17 mouse cellular contexts compared by ENCODE assay signal in genomic region chr5:73311458-73311857, GRCm38 (mm10). TPM values are rescaled to one million over a fixed set of nuclear protein-coding genes. Genes with fewer than 3 reads are reported as not detected.
DNase-seq lines count a peak whose midpoint lies in the region; ATAC-seq lines count a peak whose summit lies in the region.
"Had no signal": no experiment of that assay in that cellular context is flagged by ENCODE, and none has a peak within 500 bp of the region (broad histone marks: within the 10 kb centered on the region; RNA-seq: fewer than 3 reads in every experiment).

No protein-coding gene starts in this region.

- WGBS in heart, embryonic 16.5 days, result 33% methylated on average over 5 of the region's 5 CpGs
- WGBS in liver, embryonic 12.5 days (ENCODE audit: insufficient replicate concordance), result 28% methylated on average over 5 of the region's 5 CpGs

- H3K4me3 ChIP-seq in heart, embryonic 16.5 days (ENCODE audit: low read length), result no peak overlapping the region
- no peak overlapping the region for H3K4me3 ChIP-seq in liver, embryonic 12.5 days
- H3K4me3 ChIP-seq: hindbrain, embryonic 15.5 days; midbrain, embryonic 10.5 days had no signal

- intact Hi-C loops in heart, postnatal 14 days (cut with DNase I), result no loop called here

- H3K4me2 ChIP-seq in heart, embryonic 16.5 days (ENCODE audit: low read depth, low read length), result no peak overlapping the region
- peak overlapping the region; percentile 39 for H3K4me2 ChIP-seq in liver, embryonic 12.5 days
- H3K4me2 ChIP-seq: hindbrain, embryonic 15.5 days; lung, embryonic 14.5 days had no signal

- no peak overlapping the region for H3K9ac ChIP-seq in heart, embryonic 16.5 days (ENCODE audit: low read length)
- H3K9ac ChIP-seq in liver, embryonic 12.5 days, result no peak overlapping the region
- H3K9ac ChIP-seq: hindbrain, embryonic 15.5 days; lung, embryonic 14.5 days had no signal

- no peak for DNase-seq in heart, postnatal 14 days
- peak; percentile 85 for DNase-seq in c-Kit-positive CD71-positive TER-119-positive erythroid progenitor cells, embryonic 14.5 days (ENCODE audit: low spot score)
- DNase-seq in spleen, postnatal 4 days (ENCODE audit: low spot score in 2 of 2), result peak; percentile 70 to 73
- DNase-seq in frontal cortex, postnatal 10 days (ENCODE audit: low spot score in 2 of 2), result no peak
- DNase-seq in ovary, postnatal 10 days (ENCODE audit: low spot score), result no peak
- no peak for DNase-seq in adrenal gland, adult 8-10 months
- DNase-seq: adrenal gland, adult 2 months; cerebellum, adult 11-12 months; gastrocnemius, postnatal 10 days; kidney, postnatal 4 days; lung, embryonic 14.5 days had no signal

- H3K27me3 ChIP-seq in heart, embryonic 16.5 days (ENCODE audit: control insufficient read depth, insufficient read depth, low read length), result no peaks in the 10 kb centered on the region
- no peaks in the 10 kb centered on the region for H3K27me3 ChIP-seq in liver, embryonic 12.5 days (replicated peaks)
- H3K27me3 ChIP-seq: hindbrain, embryonic 15.5 days; Patski had no signal

- H3K27ac ChIP-seq in heart, embryonic 16.5 days (ENCODE audit: low read length), result peak overlapping the region; percentile 51
- peak overlapping the region; percentile 96 for H3K27ac ChIP-seq in liver, embryonic 12.5 days
- H3K27ac ChIP-seq: hindbrain, embryonic 15.5 days; midbrain, embryonic 10.5 days had no signal

- H3K4me1 ChIP-seq in heart, embryonic 16.5 days (ENCODE audit: control insufficient read depth, insufficient read depth, low read length), result peaks cover 19% of the 10 kb centered on the region
- peaks cover 66% of the 10 kb centered on the region for H3K4me1 ChIP-seq in liver, embryonic 12.5 days
- H3K4me1 ChIP-seq: hindbrain, embryonic 15.5 days; midbrain, embryonic 10.5 days had no signal

- peaks cover 50% of the 10 kb centered on the region for H3K36me3 ChIP-seq in heart, embryonic 16.5 days (ENCODE audit: control insufficient read depth, insufficient read depth)
- peaks cover 90% of the 10 kb centered on the region for H3K36me3 ChIP-seq in liver, embryonic 12.5 days

- ATAC-seq in heart, embryonic 16.5 days (replicated peaks; ENCODE audit: extremely low read depth, insufficient read depth, low FRiP score), result peak; percentile 50; the same call in 1 of the 2 replicates
- peak; percentile 98 for ATAC-seq in liver, embryonic 12.5 days
- ATAC-seq: CD4-positive, CD25-positive, alpha-beta regulatory T cell, adult 4 months; Patski had no signal

- no peaks in the 10 kb centered on the region for H3K9me3 ChIP-seq in heart, embryonic 16.5 days (replicated peaks; ENCODE audit: control insufficient read depth, low read length)
- H3K9me3 ChIP-seq in liver, embryonic 12.5 days (replicated peaks), result no peaks in the 10 kb centered on the region
- H3K9me3 ChIP-seq: hindbrain, embryonic 15.5 days; midbrain, embryonic 10.5 days had no signal

RNA-seq across cellular contexts. Expression of gene Ociad1, which starts 18.9 kb away (rescaled TPM):
- 283 and 317 TPM in 2 replicates for polyA plus RNA-seq in heart, embryonic 16.5 days (2015; fragmentation: Nextera tagmentation; extraction: Ambion mirVana)
- total RNA-seq in heart, postnatal 14 days (2021), result 100 to 1,000 TPM; 239 to 245 TPM
- 154 and 159 TPM in 2 replicates for polyA plus RNA-seq in liver, embryonic 12.5 days (2016; fragmentation: Nextera tagmentation; extraction: Ambion mirVana)
- 100 to 1,000 TPM; 234 to 288 (median 240) TPM for total RNA-seq in adrenal gland, adult 8-10 months (2022)

RNA-seq across cellular contexts. Expression of gene Ociad2, which starts 29.4 kb away (rescaled TPM):
- polyA plus RNA-seq in heart, embryonic 16.5 days (2015; fragmentation: Nextera tagmentation; extraction: Ambion mirVana), result 18.6 and 19.0 TPM in 2 replicates
- total RNA-seq in heart, postnatal 14 days (2021), result 1 to 10 TPM; 6.7 to 8.6 TPM
- polyA plus RNA-seq in liver, embryonic 12.5 days (2016; fragmentation: Nextera tagmentation; extraction: Ambion mirVana), result 4.7 and 4.9 TPM in 2 replicates
- 10 to 100 TPM; 25.6 to 40.4 (median 38.7) TPM for total RNA-seq in adrenal gland, adult 8-10 months (2022)

RNA-seq across cellular contexts. Expression of gene Fryl, which starts 55.0 kb away (rescaled TPM):
- 25.5 and 26.4 TPM in 2 replicates for polyA plus RNA-seq in heart, embryonic 16.5 days (2015; fragmentation: Nextera tagmentation; extraction: Ambion mirVana)
- total RNA-seq in heart, postnatal 14 days (2021), result 10 to 100 TPM; 45.9 to 50.9 TPM
- 46.3 and 50.6 TPM in 2 replicates for polyA plus RNA-seq in liver, embryonic 12.5 days (2016; fragmentation: Nextera tagmentation; extraction: Ambion mirVana)
- 10 to 100 TPM; 39.3 to 67.3 (median 51.1) TPM for total RNA-seq in adrenal gland, adult 8-10 months (2022)

Comparison
In these comparisons a context has a peak if more than half of its experiments do, and no peak if none do; other contexts are left out.
1. DNase-seq: peak in c-Kit-positive CD71-positive TER-119-positive erythroid progenitor cells, embryonic 14.5 days (single experiment) and spleen, postnatal 4 days (2 of 2); none in heart, postnatal 14 days (0 of 2), frontal cortex, postnatal 10 days (0 of 2), ovary, postnatal 10 days (single experiment) and adrenal gland, adult 8-10 months (single experiment).